Mouse (Mus musculus): ENCODE measurements at regions not wholly inside any gene's neighbourhood (a gene's known extent, or its start where the extent isn't known, plus 50 kb on each side); places are given as distances from the start of the nearest gene placed in this dataset.

- no peak for DNase-seq (ENCODE audit: low read depth, low spot score)
- TF ChIP-seq MAFK (IDR thresholded peaks at IDR 0.05; ENCODE audit: insufficient read depth, low read depth, low read length) (no peak), ZNF384 (IDR thresholded peaks at IDR 0.05; ENCODE audit: low read depth, low read length) (no peak), ZC3H11A (IDR thresholded peaks at IDR 0.05; ENCODE audit: borderline replicate concordance, low read depth, low read length) (no peak), HCFC1 (IDR thresholded peaks at IDR 0.05; ENCODE audit: borderline replicate concordance, insufficient read depth, low read length) (no peak), CHD2 (IDR thresholded peaks at IDR 0.05; ENCODE audit: low read depth, low read length) (no peak)
- no peak overlapping the region for H3K9ac ChIP-seq (ENCODE audit: insufficient read depth, low read depth, low read length, poor library complexity, severe bottlenecking)
- no peaks in the 10 kb centered on the region for H3K9me3 ChIP-seq (ENCODE audit: control insufficient read depth, insufficient read depth, low read depth, low read length)
- no peak overlapping the region for H3K27ac ChIP-seq (ENCODE audit: insufficient read depth, low read depth, low read length, poor library complexity, severe bottlenecking)
- in situ Hi-C loops (cut with MboI; ENCODE audit: low sequenced_read_pairs in 2 of 2, unreplicated experiment in 2 of 2): no loop called here
- no peaks in the 10 kb centered on the region for H3K36me3 ChIP-seq (ENCODE audit: control insufficient read depth, insufficient read depth, low read length, poor library complexity, severe bottlenecking)
- no peak overlapping the region for H3K4me3 ChIP-seq (ENCODE audit: insufficient read depth in 1 of 2, low read depth in 1 of 2, low read length in 2 of 2, poor library complexity in 1 of 2, severe bottlenecking in 1 of 2)
- no peaks in the 10 kb centered on the region for H3K4me1 ChIP-seq (ENCODE audit: control insufficient read depth in 2 of 2, insufficient read depth in 2 of 2, low read length in 2 of 2, poor library complexity in 1 of 2)
Observed at GRCm38 (mm10) chr2:133761496-133761895, 209.5 kb downstream of the Bmp2 start.

DNA sequence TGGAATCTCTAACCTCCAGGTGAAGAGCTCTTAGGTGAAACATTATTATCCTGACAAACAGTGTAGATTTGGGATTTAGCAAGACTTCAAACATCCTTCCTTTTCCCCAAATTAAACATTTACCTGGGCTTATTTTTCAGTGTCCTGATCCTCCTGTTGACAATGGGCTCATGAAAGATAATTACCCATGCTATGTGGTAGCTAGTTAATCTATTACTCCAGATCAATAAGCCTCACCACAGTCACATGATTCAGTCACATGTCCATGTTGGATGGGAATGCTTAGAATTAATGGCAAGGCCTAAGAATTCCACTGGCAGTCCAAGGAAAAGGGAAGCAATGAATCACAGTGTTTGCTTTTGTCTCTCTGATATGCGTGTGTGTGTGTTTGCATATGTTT, 216.6 kb downstream of the Bmp2 start:
- no peak overlapping the region for H3K9ac ChIP-seq (ENCODE audit: insufficient read depth, low read depth, low read length, poor library complexity, severe bottlenecking)
- TF ChIP-seq ZNF384 (IDR thresholded peaks at IDR 0.05; ENCODE audit: low read depth, low read length) (no peak), HCFC1 (IDR thresholded peaks at IDR 0.05; ENCODE audit: borderline replicate concordance, insufficient read depth, low read length) (no peak), ZC3H11A (IDR thresholded peaks at IDR 0.05; ENCODE audit: borderline replicate concordance, low read depth, low read length) (no peak), CHD2 (IDR thresholded peaks at IDR 0.05; ENCODE audit: low read depth, low read length) (no peak)
- no peaks in the 10 kb centered on the region for H3K4me1 ChIP-seq (ENCODE audit: control insufficient read depth in 2 of 2, insufficient read depth in 2 of 2, low read length in 2 of 2, poor library complexity in 1 of 2)
- no peaks in the 10 kb centered on the region for H3K9me3 ChIP-seq (ENCODE audit: control insufficient read depth, insufficient read depth, low read depth, low read length)
- no peak overlapping the region for H3K27ac ChIP-seq (ENCODE audit: insufficient read depth, low read depth, low read length, poor library complexity, severe bottlenecking)
- no peak for DNase-seq (ENCODE audit: low read depth, low spot score)
- in situ Hi-C loops (cut with MboI; ENCODE audit: low sequenced_read_pairs in 2 of 2, unreplicated experiment in 2 of 2): no loop called here
- H3K4me3 ChIP-seq (ENCODE audit: insufficient read depth in 1 of 2, low read depth in 1 of 2, low read length in 2 of 2, poor library complexity in 1 of 2, severe bottlenecking in 1 of 2): no peak overlapping the region
- H3K36me3 ChIP-seq (ENCODE audit: control insufficient read depth, insufficient read depth, low read length, poor library complexity, severe bottlenecking): no peaks in the 10 kb centered on the region

DNA sequence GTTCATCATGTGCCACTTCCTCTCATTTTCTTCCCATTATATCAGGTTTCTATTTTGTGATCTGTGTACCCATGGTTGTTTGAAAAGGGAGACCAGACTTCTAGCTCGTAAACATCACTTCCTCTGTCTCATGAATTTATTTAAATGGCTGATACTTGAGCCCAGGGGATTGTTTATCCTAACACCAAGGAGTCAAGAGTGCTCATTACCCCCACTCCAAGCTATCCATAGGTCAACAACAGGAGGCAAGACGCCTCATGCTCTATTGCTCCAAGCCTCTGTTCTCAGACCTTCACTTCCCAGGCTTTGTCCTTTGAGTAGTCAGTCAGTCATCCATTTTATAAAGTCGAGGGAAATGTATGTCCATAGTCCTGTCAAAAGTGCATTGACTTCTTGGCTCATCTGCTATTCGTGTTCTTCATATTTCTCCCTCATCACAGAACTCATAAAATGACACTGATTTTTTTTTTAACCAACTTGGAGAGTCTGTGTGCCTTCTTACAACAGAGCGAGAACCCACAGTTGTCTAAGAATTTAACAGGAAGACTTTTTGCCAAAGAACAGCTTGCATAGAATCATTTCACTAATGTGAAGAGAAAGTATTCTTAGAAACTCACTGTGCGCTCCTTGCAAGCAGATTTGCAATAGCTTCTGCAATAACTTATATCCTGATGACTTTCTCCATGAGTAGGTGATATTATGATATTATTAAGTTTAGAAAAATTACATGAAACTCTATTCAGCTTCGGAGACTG, 231.8 kb downstream of the Bmp2 start:
- no peak overlapping the region for H3K4me3 ChIP-seq (ENCODE audit: insufficient read depth in 1 of 2, low read depth in 1 of 2, low read length in 2 of 2, poor library complexity in 1 of 2, severe bottlenecking in 1 of 2)
- H3K9me3 ChIP-seq (ENCODE audit: control insufficient read depth, insufficient read depth, low read depth, low read length): no peaks in the 10 kb centered on the region
- TF ChIP-seq ZNF384 (IDR thresholded peaks at IDR 0.05; ENCODE audit: low read depth, low read length): no peak
- TF ChIP-seq ZC3H11A (IDR thresholded peaks at IDR 0.05; ENCODE audit: borderline replicate concordance, low read depth, low read length): no peak
- TF ChIP-seq HCFC1 (IDR thresholded peaks at IDR 0.05; ENCODE audit: borderline replicate concordance, insufficient read depth, low read length): no peak
- no peak for TF ChIP-seq MAFK (IDR thresholded peaks at IDR 0.05; ENCODE audit: insufficient read depth, low read depth, low read length)
- no peak for TF ChIP-seq CHD2 (IDR thresholded peaks at IDR 0.05; ENCODE audit: low read depth, low read length)
- DNase-seq (ENCODE audit: low read depth, low spot score): no peak
- no peak overlapping the region for H3K27ac ChIP-seq (ENCODE audit: insufficient read depth, low read depth, low read length, poor library complexity, severe bottlenecking)
- H3K4me1 ChIP-seq (ENCODE audit: control insufficient read depth in 2 of 2, insufficient read depth in 2 of 2, low read length in 2 of 2, poor library complexity in 1 of 2): no peaks in the 10 kb centered on the region
- no peaks in the 10 kb centered on the region for H3K36me3 ChIP-seq (ENCODE audit: control insufficient read depth, insufficient read depth, low read length, poor library complexity, severe bottlenecking)
- H3K9ac ChIP-seq (ENCODE audit: insufficient read depth, low read depth, low read length, poor library complexity, severe bottlenecking): no peak overlapping the region
- in situ Hi-C loops (cut with MboI; ENCODE audit: low sequenced_read_pairs in 2 of 2, unreplicated experiment in 2 of 2): no loop called here

GRCm38 (mm10) chr2:133791031-133791430, 239.1 kb downstream of the Bmp2 start:
- in situ Hi-C loops (cut with MboI; ENCODE audit: low sequenced_read_pairs in 2 of 2, unreplicated experiment in 2 of 2): no loop called here
- TF ChIP-seq ZNF384 (IDR thresholded peaks at IDR 0.05; ENCODE audit: low read depth, low read length) (no peak), ZC3H11A (IDR thresholded peaks at IDR 0.05; ENCODE audit: borderline replicate concordance, low read depth, low read length) (no peak), MAFK (IDR thresholded peaks at IDR 0.05; ENCODE audit: insufficient read depth, low read depth, low read length) (no peak), HCFC1 (IDR thresholded peaks at IDR 0.05; ENCODE audit: borderline replicate concordance, insufficient read depth, low read length) (no peak), CHD2 (IDR thresholded peaks at IDR 0.05; ENCODE audit: low read depth, low read length) (no peak)
- DNase-seq (ENCODE audit: low read depth, low spot score): no peak
- H3K9me3 ChIP-seq (ENCODE audit: control insufficient read depth, insufficient read depth, low read depth, low read length): no peaks in the 10 kb centered on the region
- H3K27ac ChIP-seq (ENCODE audit: insufficient read depth, low read depth, low read length, poor library complexity, severe bottlenecking): no peak overlapping the region
- H3K4me3 ChIP-seq (ENCODE audit: insufficient read depth in 1 of 2, low read depth in 1 of 2, low read length in 2 of 2, poor library complexity in 1 of 2, severe bottlenecking in 1 of 2): no peak overlapping the region
- H3K36me3 ChIP-seq (ENCODE audit: control insufficient read depth, insufficient read depth, low read length, poor library complexity, severe bottlenecking): no peaks in the 10 kb centered on the region
- no peak overlapping the region for H3K9ac ChIP-seq (ENCODE audit: insufficient read depth, low read depth, low read length, poor library complexity, severe bottlenecking)
- no peaks in the 10 kb centered on the region for H3K4me1 ChIP-seq (ENCODE audit: control insufficient read depth in 2 of 2, insufficient read depth in 2 of 2, low read length in 2 of 2, poor library complexity in 1 of 2)

Measured in ES-E14 (cell line).